Mouse (Mus musculus): ENCODE measurements at regions not wholly inside any gene's neighbourhood (a gene's known extent, or its start where the extent isn't known, plus 50 kb on each side); places are given as distances from the start of the nearest gene placed in this dataset.

- TF ChIP-seq POLR2A (IDR thresholded peaks at IDR 0.05; ENCODE audit: extremely low read depth, insufficient read depth, low read length) (no peak), CTCF (IDR thresholded peaks at IDR 0.05; ENCODE audit: extremely low read depth, insufficient read depth, low read length) (no peak)
These were observed 115.5 kb upstream of the Pcbd1 start for GRCm38 (mm10) chr10:60973615-60974014.
